Mouse (Mus musculus) lung, postnatal 36 days (tissue): ENCODE results near the gene Olfr1265.

Experiments used
- DNase-seq: peaks from one replicate; pipeline ENCODE4 v3.0.0; 2022; ENCODE audit warnings: mixed read lengths

The Olfr1265 gene

GRCm38 (mm10) chr2:90035037-90035436 is at the start of gene Olfr1265:
Gene Olfr1265, plus strand, starts transcription at chr2:90035337.
- no peak for DNase-seq

- DNase-seq, result no peak
Observed at GRCm38 (mm10) chr2:89990921-89991320, 44.2 kb upstream of the Olfr1265 start, which contains the start of gene Olfr1261. Gene Olfr1261, plus strand, starts transcription at chr2:89991221.

GRCm38 (mm10) chr2:89999845-90000244 is 35.3 kb upstream of the Olfr1265 start, which contains the start of gene Olfr1262:
Gene Olfr1262, plus strand, starts transcription at chr2:90000145.
- no peak for DNase-seq

DNA sequence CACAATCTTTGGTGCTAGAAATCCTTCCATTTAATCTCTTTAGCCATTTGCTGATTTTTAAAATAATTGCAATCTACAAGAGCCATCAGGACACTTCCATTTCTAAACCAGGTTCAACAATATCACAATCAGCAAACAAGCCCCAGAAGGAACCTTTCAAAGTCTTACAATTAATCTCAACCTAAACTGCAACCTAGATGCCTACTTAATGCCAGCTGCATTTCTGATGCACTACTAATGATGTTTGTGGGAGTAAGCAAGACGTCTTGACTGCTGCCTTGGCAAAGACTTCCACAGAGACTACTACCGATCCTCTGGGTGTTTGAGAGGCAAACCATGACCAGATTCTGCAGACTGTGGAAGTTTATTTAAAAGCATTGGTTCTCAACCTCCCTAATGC is 23.3 kb upstream of the Olfr1265 start, which contains the start of gene Olfr1263:
TSS of gene Olfr1263 (plus strand) at position 301 of the 400 bp plus-strand sequence.
- DNase-seq, result no peak

DNA sequence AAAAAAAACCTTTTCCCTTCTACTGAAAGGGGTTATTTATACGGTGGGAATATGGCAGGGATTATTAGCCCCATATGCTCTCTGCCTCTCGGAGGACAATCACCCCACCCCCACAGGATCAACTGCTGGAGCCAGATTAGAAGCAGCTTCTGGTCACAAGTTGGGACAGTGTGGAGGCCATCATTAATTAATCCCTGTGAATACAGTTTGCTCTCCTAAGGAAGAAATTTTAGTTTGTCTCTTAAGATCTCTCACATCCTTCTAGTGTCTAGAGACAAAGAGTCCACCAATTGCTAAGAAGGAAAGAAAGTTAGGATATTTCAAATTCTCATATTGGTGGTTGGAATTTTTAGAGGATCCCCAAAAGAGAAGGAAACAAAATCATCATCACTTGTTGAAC is 9.7 kb upstream of the Olfr1265 start, which contains the start of gene Olfr1264:
TSS of gene Olfr1264 (minus strand) at position 101 of the 400 bp plus-strand sequence.
- no peak for DNase-seq

DNA sequence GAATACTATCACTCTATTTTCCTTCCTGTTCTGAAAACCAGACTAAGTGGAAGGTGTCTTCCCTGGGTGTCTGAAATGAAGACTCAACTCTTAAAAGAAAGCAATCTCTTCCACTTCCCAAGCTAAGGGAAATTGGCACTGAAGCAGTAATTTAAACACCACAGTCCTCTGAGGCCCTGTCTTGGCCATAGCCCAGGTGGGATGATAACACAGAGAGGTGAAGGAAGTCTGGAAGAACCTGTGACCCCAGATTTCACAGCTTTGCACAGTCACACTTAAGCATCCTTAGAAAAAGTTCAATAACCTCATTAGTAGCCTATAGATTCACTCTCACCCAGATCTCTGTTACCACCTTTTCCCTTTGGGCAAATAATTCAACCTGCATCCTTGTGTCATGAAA is 28.4 kb downstream of the Olfr1265 start, which contains the start of gene Olfr140:
TSS of gene Olfr140 (minus strand) at position 101 of the 400 bp plus-strand sequence.
- DNase-seq, result no peak

GRCm38 (mm10) chr2:90070065-90070464 is 34.9 kb downstream of the Olfr1265 start:
- no peak for DNase-seq
